Mouse (Mus musculus) inflammation-experienced regulatory T-cells, adult 6 months (primary cell): Measurements from ENCODE around the gene Trp73. TPM values are rescaled to one million over a fixed set of nuclear protein-coding genes. Genes with fewer than 3 reads are reported as not detected.
A peak's percentile ranks its signal among the peaks of the same experiment; 100 is the strongest.

Source experiments
- ATAC-seq: one replicate; pipeline ENCODE4 v1.8.0; 2017
- polyA plus RNA-seq, 3 experiments: library from polyadenylated mRNA; unstranded; fragments of 100-300 nt; shearing (Covaris generic); gene quantifications; one replicate each; pipeline ENCODE4 v1.2.1; 2017

The Trp73 gene
- polyA plus RNA-seq, 3 experiments from 2014 or later, result 0.34 TPM; not detected in 2

DNA sequence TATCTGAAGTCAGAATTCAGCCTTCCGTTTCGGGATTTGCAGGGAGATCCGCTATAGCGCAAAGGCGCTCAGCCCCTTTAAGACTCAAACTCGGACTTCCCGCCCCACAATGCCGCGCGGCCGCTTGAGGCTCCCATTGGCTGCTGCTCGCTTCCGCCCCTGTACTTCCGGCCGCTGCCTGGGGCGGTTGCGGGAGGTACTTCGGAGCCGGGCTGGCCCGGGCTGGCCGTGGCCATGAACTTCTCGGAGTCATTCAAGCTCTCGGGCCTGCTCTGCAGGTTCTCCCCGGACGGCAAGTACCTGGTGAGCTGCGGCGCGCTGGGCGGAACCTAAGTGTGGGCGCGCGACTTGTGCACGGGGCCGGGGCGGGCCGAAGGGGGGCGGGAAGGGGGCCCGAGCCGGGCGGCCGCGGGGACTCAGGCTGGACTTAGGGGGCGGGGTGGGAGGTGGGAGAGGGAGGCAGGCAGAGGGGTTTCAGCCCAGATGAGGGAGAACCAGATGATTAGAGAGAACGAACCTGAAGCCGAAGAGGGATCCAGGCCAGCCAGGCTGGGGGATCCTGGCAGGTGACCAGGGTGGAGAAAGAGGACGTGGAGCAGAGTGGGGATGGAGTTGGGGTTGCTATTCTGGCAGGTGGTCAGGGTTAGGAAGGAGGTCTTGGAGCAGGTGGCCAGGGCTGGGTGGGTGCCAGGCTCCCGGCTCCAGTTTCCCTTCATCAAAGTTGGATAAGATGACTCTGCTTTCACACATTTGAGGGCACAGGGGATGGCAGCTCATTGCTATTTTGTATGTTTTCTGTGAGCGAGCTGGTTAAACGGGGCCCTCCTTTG lies 2.4 kb upstream of the Trp73 start, which contains the start of gene Wrap73:
TSS of gene Wrap73 (plus strand) at position 162 of the 830 bp plus-strand sequence.
- peak; percentile 97 for ATAC-seq

DNA sequence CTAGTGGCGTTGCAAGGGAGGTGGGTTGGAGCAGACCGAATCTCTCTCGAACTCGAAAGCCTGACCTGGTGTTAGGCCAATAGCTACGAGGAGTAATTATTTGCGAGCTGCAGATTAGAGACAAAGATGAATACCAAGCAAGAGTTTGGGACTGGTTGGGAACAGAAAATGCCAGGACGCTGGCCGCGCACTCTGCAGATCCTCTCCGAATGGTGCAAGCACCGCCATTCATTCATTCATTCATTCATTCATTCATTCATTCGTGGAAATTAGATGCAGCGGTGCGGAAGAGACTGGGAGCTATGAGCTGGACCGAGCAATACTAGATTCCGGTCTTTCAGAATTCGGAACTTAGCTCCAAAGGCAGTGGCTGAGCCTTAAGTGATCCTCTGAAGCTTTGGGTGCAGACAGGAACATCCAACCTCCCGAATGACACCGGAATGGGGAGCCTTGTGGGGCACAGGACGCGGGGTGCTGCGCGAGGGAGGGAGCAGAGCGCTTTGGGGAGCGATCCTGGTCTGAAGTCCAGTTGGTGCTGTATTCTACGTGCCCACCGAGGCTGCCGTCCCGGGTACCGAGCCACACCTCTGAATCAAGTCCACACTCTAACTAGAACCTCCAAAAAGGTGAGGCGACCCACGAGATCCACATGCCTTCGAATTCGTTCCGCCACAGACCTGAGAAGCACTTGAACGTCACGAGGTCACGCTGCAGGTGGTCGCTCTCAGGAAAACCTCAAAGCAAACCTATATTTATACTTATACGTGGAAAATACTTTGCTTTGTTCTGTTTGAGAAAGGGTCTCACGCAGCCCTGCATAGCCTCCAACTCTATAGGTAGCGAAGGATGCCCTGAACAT lies 1.2 kb upstream of the Trp73 start:
- no peak for ATAC-seq

DNA sequence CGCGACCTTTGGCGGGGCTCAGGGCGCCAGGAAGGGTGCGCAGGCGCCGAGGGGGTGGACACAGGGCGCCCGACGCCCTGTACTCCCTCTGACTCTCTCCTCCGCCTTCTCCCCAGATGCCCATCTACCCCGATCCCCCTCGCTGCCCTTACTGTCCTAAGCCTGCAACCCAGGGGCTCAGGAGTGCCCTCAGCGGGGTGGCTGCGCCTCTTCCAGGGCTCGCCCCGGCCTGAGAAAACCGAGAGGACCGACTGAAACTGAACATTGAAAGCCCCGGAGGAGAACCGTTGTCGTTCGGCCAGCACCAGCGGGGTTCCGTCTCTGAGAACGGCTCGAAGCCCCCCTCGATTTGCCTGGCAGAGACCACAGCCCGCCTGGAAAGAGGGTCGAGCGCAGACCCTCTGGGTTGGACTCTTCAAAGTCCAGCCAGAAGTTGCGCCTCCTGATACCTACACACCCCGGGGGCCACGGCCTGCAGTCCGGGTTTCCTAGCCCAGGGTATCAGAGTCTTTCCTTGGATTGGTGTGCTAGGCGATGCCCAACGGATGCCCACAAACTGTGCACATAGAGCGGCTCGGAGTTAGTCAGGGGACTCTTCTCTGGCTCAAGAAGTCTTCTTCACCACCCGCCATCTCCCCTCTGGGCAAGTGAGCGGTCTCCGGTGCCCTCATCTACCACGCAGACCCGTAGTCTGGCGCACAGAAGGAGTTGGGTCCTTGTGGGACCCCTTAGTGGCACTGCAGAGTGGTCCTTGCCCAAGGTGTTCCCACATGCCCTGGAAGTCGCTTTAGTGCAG lies 403 bp upstream of the Trp73 start:
- ATAC-seq, result no peak

DNA sequence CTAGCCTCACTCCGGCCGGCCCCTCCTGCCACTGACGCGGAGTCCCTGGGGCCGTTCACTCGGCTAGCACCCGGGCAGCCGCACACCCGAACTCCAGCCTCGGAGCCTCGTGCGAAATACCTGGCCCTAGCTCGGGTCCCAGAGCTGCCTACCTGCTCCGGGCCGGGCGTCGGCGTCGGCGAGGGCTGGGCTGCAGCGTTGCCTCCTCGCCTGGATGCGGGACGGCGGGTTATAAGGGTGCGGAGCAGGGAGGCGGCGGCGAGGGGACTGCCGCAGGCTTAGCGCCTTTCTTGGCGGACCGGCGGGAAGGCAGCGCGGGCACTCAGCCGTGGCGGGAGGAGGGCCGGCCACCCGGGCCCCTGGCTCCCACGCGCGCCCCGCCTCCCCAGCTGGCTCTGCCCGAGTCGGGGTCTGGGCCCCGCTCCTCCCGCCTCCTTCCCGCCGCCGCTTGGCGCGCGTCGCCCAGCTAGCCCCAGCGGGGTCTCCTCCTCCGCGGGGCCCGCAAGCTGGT lies 282 bp downstream of the Trp73 start:
- ATAC-seq, result no peak

DNA sequence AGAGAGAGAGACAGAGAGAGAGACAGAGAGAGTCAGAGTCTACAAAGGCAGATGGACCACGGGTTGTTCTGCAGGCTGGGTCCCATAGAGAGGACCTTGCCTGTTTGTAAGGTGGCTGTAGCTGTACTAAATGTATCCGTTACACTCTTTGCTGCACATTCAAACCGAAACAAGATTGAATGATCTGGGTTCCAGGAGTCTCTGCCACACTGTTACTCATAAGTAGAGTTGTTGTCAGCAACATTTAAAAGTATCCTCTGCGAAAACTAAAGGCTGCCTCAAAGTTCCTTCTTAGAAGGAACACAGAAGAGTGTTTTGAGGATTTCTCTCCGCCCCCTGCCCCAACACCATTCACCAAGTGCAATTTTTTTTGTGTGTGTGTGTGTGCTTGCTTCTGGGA lies 2.9 kb downstream of the Trp73 start:
- ATAC-seq, result no peak

DNA sequence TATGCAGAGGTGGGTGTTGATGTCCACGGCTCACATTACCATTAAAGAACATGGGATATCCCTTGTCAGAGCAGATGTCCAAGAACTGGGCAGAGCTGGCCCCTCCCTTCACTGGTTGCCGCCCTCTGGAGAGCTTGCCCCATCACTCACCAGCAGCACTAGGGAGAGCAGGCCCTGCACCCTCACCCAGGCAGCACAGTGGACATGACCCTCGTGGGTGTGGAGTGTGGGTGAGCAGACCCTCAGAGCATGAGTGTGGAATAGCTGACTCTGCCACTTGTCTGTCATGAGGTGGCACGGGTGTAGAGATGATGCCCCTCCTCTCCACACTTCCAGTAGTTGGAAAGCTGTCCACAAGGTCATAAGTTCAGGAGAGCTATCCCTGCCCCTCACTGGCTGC lies 5.2 kb downstream of the Trp73 start:
- ATAC-seq, result no peak

DNA sequence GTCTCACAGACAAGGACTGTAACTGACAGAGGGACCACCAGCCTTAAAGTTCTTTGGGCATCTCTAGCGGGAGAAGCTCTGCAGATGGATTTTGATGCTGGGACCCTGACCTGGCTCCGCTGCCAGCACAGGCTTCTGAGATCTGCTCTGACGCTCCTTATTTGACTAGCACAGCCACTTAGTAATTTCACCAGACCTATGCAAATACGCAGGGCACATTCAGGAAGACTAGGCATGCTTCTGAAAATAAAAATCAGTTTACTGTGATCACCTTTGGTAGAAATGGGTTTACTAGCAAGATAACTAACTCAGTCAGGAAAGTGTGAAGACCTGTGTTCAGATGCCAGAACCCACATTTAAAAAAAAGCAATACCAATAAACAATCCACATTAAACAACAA lies 8.1 kb downstream of the Trp73 start:
- no peak for ATAC-seq

DNA sequence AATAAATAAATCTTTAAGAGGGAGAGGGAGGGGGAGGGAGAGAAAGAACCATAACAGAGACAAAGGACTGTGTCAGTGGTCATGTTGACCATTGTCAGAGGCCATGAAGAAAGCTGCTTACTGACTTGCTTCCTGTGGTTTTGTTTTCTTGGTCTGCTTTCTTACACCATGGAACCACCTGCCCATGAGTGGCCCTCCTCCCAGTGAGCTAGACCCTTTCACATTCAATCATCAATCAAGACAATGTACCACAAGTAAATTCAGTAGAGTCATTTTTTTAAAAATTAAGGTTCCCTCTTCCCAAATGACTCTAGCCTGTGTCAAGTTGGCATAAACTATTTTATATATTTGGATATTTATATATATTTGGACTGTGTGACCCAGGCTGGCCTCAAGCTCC lies 10.1 kb downstream of the Trp73 start:
- no peak for ATAC-seq

DNA sequence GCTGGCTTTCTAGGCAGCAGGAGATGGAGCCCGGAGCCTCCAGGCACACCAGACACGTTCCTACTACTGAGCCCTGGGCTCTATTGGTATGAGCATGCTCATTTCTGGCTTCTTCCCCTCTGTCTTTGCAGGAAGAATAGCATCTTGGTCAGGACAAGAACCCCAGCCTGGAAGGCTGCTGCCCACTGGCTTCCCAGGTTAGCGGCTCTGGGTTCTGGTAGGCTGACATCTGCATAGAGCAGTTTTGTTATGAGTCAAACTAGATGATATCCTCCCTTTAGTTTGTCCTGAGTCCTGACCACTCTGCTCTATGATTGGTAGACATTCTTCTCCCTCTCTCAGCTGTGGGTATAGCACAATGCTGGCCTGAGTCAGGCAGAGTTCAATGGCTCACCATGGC lies 12.7 kb downstream of the Trp73 start:
- ATAC-seq, result no peak

DNA sequence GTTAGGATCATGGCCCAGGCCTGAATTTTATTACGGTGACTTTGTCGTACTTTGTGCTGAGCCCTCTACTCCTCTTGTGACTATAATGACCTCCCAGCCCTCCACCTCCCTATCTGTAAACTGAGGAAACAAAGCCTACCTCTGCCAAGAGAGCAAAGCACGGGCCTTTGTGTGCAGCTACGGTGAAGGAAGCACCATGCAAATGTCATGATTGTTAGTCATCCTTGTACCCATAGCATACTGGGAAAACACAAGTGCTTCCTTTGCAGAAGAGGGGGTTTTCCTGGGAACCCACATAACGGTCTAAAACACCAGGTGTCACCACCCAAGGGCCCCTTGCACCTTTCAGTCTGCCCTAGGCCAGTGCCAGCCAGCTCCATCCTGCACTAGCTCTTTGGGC lies 14.8 kb downstream of the Trp73 start:
- no peak for ATAC-seq

DNA sequence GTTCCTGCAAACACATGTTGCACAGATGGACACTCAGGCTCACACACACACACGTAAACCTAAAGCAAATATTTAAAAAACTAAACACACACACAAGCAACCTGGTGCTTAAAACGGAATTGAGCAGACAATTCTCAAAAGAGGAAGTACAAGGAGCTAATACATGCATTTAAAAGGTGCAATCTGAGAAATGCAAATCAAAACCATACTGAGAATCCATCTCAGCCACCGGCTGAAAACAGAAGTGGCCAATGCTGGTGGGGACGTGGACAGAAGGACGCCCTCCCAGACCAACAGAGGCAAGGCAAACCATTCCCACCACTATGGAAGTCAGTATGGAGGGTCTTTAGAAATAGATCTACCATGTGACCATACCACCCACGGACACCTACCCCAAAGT lies 16.5 kb downstream of the Trp73 start:
- ATAC-seq, result no peak

DNA sequence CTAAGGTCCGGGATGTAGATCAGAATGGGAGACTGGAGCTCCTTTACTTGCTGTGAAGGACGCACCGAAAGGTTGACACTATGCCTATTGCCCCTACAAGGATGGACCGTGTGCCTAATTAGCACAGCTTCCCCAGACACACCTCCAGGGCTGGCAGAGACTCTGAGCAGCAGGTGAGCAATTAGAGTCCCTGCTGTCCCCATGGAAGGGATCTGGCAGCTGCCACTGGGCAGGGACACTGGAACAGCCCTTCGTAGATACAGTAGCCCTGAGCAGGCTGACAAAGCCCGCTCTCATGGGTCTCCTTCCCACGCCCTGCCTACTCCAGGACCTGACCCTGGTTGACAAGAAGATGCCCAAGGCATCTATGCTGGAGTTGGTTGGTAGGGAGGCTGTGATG lies 17.6 kb downstream of the Trp73 start:
- no peak for ATAC-seq

DNA sequence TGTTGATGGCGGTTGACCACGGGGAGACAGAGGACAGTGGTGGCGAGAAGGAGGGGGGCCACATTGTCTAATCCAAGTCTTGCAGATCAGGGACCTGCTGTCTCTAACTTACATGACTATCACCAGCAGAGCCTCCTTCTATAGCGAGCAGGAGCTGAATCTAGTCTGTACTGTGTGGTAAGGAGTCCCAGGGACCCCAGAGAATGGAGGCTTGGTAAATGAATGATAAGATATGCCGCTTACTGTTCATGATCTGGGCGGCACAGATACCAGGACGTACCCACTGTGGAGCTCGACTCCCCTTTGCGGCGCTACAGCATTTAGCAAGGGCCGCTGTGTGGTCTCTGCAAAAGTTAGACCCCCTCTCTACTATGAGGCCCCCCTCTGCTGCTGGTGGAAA lies 18.2 kb downstream of the Trp73 start:
- no peak for ATAC-seq

DNA sequence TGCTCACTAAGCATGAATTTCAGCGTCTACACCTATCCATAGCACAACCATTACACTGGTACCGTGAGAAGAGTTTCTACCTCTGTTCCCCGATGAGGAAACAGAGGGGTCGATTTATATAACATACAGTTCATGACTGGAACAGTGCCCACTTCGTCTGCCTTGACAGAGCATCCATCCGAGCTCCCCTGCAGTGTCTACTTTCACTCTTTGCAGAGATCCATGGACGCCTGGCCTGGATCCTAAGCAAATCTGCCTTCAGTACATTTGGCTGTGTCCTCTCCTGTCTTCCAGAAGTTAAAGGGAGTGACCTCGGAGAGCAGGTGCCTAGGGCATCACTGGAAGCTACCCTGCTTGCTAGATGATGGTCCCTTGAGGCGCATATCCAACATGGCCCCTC lies 20.8 kb downstream of the Trp73 start:
- ATAC-seq, result no peak

DNA sequence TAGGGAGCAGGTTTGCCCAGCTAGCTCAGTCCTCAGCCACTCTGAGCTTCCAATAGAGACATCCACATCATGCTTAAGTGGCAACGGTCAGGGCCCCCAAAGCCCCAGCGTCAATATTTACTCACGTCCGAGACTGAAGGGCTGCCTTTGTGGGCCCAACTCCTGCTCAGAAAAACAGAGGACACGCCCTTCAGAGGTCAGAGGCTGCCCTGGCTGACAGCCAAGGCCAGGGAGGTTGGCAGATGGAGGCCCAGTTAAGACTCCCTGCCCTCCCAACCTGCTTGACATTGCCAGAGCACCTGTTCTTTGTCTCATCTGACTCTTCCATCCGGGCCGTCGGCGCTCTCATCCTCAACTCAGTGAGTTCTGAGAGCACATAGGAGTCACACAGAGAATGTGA lies 21.2 kb downstream of the Trp73 start:
- no peak for ATAC-seq

DNA sequence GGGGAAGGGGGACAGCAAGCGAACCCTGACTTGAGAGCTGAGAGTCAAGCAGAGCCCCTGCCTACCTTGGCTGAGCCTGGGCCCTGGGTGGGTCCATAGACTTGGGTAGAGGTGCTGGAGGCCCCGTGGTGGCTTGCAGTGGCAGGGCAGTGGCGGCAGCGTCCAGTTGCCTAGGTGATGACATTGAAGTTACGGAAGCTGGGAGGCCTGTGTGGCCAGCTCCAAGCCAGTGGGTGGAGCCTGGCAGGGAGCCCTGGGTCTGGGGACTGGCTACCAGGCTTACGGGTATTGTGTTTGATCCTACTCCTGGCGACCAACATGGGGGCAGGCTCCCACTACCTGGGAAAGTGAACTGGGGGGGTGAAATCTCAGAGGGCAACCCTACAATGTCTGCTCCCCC lies 23.6 kb downstream of the Trp73 start:
- ATAC-seq, result no peak

DNA sequence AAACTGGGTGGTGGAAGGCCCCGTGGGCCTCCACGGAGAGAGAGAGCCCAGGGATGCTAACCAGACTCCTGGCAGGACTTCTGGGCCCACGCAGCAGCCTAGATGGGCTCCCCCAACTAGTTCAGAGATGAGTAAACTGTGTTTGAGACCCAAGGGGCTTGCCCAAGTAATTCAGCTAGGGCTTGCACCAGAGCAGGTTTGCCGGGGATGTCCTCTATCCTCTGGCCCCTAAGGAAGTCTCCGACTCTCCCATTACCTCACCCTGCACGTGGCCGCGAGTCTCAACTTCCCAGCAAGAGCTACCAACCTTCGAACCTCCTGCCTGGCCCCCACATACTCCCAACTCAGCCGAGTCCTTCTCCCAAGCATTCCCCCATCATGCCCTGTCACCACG lies 30.2 kb downstream of the Trp73 start:
- ATAC-seq, result no peak

DNA sequence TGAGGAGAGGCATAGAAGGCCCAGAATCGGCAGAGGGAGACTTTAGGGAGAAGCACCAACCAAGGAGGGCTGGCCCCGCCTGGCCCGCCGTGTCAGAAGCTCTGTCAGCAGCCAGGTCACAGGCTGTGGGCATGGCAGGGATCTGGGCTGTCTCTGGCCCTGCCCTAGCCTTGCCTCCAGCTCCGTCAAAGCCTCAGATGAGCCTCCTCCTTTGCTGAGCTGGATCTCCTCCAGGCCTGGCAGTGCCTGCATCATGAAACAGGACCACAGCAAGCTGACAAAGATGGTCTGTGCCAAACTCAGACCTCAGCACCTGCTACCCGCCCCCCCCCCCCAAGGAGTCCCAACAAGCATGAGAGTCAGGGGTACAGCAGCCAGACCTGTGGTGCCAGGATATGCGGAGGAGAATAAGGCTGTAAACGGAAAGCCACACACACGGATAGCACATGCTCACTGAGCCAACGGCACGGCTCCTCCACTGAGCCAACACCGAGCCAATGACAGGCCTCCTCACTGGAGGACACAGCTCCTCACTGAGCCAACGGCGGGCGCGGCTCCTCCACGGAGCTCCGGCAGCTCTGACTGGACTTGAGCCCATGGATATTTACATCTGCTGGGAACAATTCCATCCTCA lies 30.7 kb downstream of the Trp73 start:
- no peak for ATAC-seq

DNA sequence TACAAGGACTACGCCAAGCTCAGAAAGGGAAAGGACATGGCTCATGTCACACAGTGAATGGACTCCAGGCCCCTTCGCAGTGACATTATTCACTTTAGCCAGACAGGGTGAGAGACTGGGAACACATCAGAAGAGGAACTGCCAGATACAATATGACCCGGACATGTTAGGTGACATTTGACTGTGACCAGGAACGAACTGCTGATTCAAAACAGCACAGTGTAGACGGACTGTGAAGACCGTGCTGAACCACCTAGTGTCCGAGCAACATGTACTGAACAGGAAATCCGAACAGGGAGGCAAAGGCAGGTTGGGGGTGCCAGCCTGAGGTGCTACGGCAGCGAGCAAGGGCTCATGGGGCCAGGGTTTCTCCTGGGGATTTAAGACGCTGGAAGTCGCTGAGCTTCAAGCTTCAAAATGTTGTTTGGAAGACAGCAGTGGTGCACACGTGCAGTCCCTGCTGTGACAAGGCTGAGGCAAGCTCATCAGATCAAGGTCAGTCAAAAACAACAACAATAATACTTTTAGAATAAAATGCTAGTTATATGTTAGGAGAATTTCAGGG lies 33.4 kb downstream of the Trp73 start:
- no peak for ATAC-seq

DNA sequence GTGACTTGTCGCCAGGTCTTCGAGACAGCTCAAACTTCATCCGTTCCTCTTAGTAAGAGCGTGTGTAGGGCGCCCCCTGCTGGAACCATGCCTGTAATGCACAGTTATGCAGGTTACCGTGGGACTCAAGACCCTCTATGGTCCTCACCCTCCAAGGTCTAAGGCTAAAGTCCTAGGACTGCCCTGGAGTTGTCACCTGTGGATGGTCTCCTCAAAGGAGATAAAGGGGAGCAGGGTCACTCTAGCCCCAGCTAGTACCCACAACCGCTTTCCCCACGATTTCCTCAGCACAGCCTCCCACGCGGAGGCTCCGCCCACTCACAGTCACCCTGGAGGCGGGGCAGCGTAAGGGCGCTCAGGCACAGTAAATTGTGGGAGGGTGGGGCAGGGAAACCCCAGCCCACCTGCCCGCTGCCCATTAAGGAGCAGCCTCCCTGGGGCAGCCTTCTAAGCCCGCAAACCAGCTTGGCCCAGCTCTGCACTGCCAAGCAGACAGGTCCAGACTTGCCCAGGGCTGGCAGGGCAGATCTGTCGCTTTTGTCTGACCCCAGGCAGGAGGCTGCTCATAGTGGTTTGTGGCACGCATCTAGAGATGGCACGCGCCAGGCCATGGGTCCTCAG lies 34.5 kb downstream of the Trp73 start:
- ATAC-seq, result no peak

DNA sequence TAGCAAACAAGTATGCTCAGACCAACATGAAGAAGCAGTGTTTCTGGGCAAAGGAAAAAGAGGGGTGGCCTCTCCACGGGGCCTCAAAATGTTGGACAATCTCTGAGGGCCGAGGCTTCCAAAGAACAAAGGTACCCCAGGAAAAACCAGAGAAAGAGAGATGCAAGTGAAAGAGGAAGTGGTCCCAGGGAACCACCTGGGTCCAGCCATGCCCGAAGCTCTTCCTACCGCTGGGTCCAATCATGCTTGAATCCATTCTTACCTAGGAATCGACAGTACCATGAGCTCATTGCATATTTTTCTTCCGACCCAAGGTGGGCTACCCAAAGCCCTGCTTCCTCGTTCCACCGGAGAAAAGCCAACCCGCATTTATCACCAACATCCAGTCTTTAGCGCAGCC lies 36.1 kb downstream of the Trp73 start:
- no peak for ATAC-seq

DNA sequence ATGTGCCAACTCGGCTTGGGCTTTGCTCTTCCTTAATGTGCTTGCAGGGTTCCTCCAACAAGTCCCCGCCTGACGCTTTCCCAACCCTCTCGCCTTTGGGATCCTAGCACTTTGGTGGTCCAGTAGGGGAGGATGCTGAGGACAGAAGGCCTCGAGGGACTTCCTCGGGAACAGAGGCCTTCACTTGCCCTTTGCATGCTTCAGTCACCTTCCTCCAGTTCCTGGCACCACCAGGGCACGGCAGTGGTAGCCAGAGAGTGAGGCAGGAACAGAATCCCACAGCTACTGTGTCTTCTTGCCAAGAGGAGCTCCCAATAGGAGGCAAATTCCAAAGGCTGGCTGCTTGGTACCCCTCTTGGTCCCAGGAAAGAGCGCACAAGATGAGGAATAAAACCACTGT lies 36.6 kb downstream of the Trp73 start:
- no peak for ATAC-seq
